Mouse (Mus musculus): ENCODE results near the gene Gorasp2.

Gene Gorasp2

GRCm38 (mm10) chr2:70660887-70661714 is at the start of gene Gorasp2:
Gorasp2 (plus strand) TSS chr2:70661576.
- peak; percentile 97 for DNase-seq (ENCODE audit: low read depth, low spot score)

GRCm38 (mm10) chr2:70614745-70615351 is 46.5 kb upstream of the Gorasp2 start:
- DNase-seq (ENCODE audit: low read depth, low spot score) = peak; percentile 89

- no peak for DNase-seq (ENCODE audit: low read depth, low spot score)
Measured at GRCm38 (mm10) chr2:70616076-70616475, 45.3 kb upstream of the Gorasp2 start.

- DNase-seq (ENCODE audit: low read depth, low spot score) = no peak
Measured at GRCm38 (mm10) chr2:70616617-70617016, 44.8 kb upstream of the Gorasp2 start.

GRCm38 (mm10) chr2:70619232-70619835 is 42.0 kb upstream of the Gorasp2 start:
- DNase-seq (ENCODE audit: low read depth, low spot score) = peak; percentile 29

- peak; percentile 82 for DNase-seq (ENCODE audit: low read depth, low spot score)
Measured at GRCm38 (mm10) chr2:70620225-70620624, 41.2 kb upstream of the Gorasp2 start.

- no peak for DNase-seq (ENCODE audit: low read depth, low spot score)
Measured at GRCm38 (mm10) chr2:70622244-70622643, 39.1 kb upstream of the Gorasp2 start.

- DNase-seq (ENCODE audit: low read depth, low spot score) = no peak
Measured at GRCm38 (mm10) chr2:70625761-70626160, 35.6 kb upstream of the Gorasp2 start.

GRCm38 (mm10) chr2:70628397-70628796 is 33.0 kb upstream of the Gorasp2 start:
- DNase-seq (ENCODE audit: low read depth, low spot score) = no peak

- no peak for DNase-seq (ENCODE audit: low read depth, low spot score)
Measured at GRCm38 (mm10) chr2:70629339-70629761, 32.0 kb upstream of the Gorasp2 start.

GRCm38 (mm10) chr2:70629921-70630320 is 31.5 kb upstream of the Gorasp2 start:
- DNase-seq (ENCODE audit: low read depth, low spot score) = no peak

GRCm38 (mm10) chr2:70631321-70631720 is 30.1 kb upstream of the Gorasp2 start:
- DNase-seq (ENCODE audit: low read depth, low spot score) = no peak

GRCm38 (mm10) chr2:70632412-70632811 is 29.0 kb upstream of the Gorasp2 start:
- DNase-seq (ENCODE audit: low read depth, low spot score) = no peak

GRCm38 (mm10) chr2:70634028-70634690 is 27.2 kb upstream of the Gorasp2 start:
- no peak for DNase-seq (ENCODE audit: low read depth, low spot score)

- peak; percentile 33 for DNase-seq (ENCODE audit: low read depth, low spot score)
Measured at GRCm38 (mm10) chr2:70640968-70641367, 20.4 kb upstream of the Gorasp2 start.

- DNase-seq (ENCODE audit: low read depth, low spot score) = no peak
Measured at GRCm38 (mm10) chr2:70642971-70643565, 18.3 kb upstream of the Gorasp2 start.

GRCm38 (mm10) chr2:70645266-70645780 is 16.1 kb upstream of the Gorasp2 start:
- DNase-seq (ENCODE audit: low read depth, low spot score) = no peak

GRCm38 (mm10) chr2:70647681-70648080 is 13.7 kb upstream of the Gorasp2 start:
- DNase-seq (ENCODE audit: low read depth, low spot score) = no peak

GRCm38 (mm10) chr2:70648271-70648670 is 13.1 kb upstream of the Gorasp2 start:
- DNase-seq (ENCODE audit: low read depth, low spot score) = no peak

GRCm38 (mm10) chr2:70649471-70649870 is 11.9 kb upstream of the Gorasp2 start:
- DNase-seq (ENCODE audit: low read depth, low spot score) = no peak

GRCm38 (mm10) chr2:70651820-70652219 is 9.6 kb upstream of the Gorasp2 start:
- no peak for DNase-seq (ENCODE audit: low read depth, low spot score)

Measured in A20 (cell line).